Mouse (Mus musculus): ENCODE results near the gene Pigk. TPM values are rescaled to one million over a fixed set of nuclear protein-coding genes. Genes with fewer than 3 reads are reported as not detected.

Pigk gene
- total RNA-seq, 2 experiments from 2014 or later, result 26.8 to 27.9 TPM

DNA sequence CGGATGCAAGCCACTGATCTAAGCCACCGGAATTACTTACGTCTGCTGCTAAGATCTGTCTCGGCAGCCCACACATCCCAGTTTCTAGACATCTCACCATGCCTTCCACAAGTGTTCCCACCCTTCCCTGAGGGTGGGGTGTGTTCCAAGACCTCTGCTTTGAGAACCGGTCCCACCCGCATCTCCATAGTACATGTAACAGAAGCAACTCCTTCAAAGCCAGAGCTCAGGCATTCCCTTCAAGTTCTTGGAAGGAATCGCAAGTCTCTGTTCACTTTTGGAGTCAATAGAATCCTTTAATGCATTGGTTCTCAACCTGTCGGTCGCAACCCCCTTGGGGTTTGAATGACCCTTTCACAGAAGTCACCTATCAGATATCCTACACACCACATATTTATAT is 185.0 kb downstream of the Pigk start:
- DNase-seq, result no peak

DNA sequence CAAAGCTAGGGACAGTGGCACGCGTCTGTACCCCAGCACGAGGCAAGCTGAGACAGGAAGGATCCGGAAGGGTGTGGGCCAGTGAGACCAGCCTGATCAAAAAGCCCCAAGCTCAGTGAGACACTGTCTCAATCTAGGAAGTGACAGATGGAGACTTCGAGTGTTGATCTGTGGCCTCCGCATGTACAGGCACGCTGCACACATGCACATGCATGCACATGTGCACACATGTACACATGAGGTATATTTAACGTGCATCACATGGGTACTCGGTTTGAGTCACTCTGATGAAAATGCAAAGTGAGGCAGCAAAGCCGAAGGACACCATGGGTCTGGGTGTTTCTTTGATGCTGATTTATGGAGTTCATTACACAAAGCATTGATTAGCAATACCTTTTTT is 191.1 kb downstream of the Pigk start:
- no peak for DNase-seq

DNA sequence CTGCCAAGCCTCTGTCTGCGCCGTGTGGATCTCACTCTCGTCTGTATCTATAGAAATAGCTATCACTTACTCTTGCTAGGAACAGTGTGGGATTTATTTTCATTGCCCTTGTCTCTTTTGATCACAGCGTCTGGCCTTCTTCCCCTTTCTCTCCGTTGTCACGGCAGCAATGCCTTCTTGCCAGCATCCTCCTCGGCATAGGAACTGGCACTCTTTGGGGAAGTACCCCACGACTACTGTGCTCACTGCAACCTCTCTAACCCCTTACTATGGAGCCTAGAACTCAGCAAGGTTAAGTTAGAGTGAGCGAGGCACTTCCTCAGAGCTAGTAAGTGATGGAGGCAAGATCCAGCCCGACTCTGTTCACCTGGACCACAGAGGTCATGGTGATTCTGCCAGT is 191.9 kb downstream of the Pigk start:
- DNase-seq, result no peak

DNA sequence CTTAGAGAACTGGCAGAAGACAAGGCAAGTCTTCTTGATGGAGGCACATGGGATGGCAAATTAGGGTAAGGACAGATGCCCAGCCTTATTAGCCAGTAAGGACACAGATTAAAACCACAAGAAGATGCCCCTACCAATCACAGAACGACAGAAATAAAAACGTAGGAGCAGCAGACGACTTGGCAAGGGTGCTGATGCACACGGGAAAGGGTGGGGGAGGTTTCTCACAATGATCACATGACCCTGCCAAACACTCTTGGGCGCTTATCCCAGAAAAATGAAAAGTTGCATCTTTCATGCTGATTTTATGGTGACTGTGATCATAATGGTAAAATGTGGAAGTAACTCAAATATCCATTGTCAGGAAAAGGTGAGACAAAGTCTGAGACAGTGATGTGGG is 193.2 kb downstream of the Pigk start:
- DNase-seq, result no peak

DNA sequence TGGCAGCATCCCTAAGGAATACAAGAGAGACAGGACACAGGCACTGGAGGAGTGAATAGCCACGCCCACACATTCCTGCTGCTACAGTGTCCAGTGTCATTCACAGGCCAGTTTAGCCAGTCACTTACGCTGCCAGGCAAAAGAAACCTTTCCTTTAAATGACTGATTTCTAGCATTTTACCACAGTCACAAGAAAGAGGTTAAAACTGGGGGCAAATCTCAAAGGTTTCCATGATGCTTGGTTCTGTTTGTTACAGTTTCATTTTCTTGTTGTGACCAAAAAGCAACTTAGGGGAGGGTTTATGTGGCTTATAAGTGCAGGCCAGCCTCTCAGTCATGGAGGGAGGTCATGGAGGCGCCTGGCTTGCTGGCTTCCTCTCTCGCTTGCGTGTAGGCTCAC is 193.8 kb downstream of the Pigk start:
- no peak for DNase-seq

DNA sequence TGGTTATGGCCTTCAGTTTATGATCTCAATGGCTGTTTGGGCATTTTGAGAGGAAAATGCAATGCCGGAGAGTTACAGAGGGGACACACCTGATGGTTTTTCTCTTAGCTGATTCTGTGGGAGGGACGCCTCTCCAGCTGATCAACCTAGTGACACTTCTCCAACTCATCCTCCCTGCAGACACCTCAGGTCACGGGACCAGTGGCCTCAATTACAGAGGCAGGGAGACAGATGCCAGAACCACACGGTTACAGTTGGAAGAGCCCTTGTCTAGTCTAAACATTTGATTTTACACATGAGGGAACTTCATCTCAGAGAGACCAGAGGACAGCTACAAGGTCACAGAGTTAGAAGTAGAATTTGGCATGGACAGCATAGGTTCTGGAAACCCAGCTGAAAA is 197.7 kb downstream of the Pigk start:
- no peak for DNase-seq

DNA sequence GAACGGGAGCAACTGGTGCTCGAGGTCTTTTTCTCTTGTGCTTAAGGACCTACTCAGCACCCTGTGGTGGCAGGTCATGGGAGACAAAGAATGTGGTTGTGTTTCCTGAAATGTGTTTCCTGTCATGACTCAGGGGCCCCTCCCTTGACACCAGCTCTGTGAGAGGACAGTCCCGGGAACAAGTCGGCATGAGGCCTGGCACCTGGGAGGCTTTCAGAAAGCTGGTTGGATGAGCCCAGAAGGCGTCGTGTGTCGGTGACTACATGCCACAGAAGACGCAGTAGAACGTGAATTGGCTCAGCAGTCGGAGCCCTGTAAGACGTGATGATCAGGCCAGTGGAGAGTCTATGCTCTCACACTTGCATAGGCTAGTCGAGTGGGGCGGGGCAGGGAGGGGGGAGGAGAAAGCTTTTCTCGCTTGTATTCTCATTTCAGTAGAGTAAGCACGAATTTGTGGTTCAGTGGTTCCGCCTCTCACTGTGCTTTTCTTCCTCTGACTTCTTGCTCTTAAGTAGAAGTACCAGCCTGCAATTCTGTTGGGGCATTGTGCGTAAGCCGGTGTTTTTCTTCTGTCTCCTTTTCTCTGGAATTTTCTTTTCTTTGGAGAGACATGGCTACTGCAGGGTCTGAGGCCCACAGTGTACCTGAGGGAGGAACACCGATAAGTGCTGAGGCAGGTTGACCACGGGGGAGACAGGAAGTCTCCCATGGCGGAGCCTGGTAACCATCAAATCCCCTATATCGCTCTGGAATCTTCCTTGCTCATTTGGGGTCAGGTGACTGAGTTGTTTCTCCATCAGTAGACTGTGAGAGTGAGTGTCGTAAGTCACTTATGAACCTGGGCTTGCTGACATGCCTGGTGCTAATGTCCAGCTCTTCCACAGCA is 198.6 kb downstream of the Pigk start:
- DNase-seq, result no peak

DNA sequence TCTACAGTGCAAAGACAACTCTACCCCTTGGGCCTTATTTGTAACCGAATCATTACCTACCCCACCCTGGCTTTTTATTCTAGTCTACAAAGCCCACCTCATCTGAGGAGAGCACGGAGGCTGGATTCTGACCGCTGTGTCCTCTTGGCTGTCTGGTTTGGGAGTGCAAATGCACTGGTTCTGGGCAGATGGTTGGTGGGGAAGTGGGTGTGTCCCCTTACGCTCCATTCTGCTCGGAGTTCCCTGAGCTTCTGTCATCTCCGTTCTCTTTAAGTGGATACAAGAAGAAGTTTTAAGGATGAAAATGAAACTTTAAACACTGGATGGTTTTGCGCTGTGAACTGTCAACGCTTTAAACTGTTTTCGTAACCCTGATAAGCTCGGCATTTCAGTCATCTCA is 199.2 kb downstream of the Pigk start:
- DNase-seq, result no peak

DNA sequence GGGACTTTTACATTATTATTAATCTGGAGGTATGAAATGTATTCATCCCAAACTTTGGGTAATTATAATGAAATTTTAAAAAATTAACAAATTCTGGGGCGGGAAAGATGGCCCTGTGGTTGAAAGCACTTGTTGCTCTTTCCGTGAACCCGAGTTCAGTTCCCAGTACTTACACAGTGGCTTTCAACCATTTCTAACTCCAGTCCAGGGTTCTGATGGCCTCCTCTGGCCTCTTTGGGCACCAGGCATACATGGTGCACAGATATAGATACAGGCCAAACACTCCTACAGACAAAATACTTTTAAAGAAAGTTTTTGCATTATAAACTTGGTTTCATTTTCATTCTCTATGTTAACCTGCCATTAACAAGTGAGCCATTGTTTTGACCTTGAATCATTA is 199.7 kb downstream of the Pigk start:
- DNase-seq, result no peak

DNA sequence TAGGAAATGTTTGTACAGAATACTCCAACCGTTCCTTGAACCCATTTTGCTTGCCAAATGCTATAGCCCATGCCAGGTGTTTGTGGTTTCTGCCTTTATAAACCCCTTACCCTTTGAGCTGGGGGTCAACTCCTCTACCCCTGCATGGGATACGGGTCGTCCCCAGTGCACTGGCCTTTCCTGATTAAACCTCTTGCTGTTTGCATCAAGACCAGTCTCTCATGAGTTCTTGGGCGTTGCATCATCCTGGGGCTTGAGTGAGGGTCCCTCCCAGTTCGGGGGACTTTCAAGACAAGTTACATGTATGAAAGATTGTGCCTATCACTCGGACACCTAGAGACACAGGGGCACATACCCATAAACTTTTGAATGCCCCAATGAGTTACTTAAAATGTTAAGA is 200.5 kb downstream of the Pigk start:
- no peak for DNase-seq

DNA sequence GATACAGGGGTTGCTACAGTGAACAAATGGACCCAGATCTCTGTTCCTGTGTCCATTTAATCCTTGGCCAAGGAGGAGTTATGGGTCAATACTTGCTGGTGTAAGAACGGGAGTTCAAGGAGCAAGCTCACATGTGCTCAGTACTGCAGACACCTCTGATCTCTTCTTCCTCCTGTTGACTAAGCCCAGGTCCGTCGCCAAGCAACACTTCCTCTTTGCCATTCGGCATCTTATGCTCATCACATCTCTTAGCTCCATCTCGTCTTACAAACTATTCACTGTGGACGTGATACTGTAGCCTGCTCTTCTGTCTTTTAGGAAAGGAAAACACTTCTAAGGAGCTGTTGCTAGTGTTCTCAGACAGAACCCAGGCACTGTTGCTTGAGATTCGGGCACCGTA is 203.7 kb downstream of the Pigk start:
- no peak for DNase-seq

DNA sequence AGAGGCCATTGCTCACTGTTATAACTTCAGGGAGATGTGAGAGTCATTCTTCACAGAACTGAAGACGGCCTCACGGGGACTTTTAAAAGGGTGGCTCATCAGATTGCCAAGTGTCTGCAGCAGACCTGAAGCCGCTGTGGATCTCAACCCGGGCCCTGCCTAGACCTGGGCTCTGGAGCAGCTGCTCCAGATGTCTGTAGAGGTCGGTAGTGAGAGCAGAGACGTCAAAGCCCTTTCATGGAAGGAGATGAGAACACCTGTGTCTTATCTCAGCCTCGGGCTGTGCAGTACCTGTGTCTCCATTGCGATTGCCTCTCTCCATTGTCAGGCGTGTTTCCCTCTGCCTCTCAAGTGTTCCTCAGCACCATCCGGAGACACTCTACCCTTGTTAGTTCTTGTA is 205.2 kb downstream of the Pigk start:
- no peak for DNase-seq

DNA sequence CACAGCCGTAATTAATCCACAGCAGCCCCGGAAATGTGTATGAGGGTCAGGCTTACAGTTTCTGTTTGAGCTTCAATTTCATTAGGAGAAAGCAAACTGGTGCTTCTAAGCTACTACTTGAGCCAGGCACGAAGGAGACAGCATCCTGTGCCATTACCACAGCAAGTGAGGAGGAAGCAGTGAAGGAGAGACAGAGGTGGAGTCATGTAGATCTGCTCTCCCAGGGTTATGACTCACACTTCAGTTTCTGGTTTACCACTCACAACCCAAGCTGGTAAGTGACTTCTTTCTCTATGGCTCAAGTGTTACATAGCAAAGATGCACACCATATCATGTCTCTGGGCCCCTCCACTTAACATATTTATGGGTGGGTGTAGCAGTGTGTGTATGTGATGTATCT is 206.5 kb downstream of the Pigk start:
- DNase-seq, result no peak

DNA sequence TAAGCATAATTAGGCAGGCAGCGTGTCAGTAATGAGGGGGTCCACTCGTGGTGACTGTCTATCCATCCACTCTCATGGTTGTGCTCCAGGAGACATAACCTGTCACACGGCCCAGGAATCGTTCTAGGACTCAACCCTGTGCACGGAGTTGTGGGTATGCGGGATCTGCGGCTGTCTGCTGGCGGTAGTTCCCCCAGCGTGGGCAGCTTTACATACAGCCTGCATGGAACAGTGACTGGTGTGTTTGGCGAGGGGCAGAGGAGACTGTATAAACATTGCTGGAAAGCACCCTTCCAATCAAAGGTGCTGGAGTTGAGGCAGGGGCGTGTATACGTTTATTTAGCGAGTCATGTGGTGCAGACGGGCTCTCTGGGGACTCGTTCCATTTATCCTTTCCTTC is 209.6 kb downstream of the Pigk start:
- no peak for DNase-seq

DNA sequence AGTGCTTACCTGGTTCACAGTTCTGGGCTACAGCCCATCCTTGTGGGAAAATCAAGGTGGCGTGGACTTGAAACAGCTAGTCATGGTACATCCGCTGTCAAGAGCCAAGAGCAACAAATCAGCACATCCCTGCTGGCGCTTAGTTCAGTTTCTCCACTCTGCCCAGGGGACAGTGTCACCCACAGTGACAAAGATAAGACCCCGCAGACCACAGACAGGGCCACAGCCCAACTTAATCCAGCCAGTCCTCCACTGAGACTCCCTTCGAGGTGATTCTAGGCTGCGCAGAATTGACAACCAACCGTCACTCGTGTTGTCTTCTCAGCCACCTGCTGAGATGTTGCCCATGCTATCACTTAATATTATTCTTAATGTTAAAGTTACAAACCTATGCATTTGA is 211.5 kb downstream of the Pigk start:
- no peak for DNase-seq

DNA sequence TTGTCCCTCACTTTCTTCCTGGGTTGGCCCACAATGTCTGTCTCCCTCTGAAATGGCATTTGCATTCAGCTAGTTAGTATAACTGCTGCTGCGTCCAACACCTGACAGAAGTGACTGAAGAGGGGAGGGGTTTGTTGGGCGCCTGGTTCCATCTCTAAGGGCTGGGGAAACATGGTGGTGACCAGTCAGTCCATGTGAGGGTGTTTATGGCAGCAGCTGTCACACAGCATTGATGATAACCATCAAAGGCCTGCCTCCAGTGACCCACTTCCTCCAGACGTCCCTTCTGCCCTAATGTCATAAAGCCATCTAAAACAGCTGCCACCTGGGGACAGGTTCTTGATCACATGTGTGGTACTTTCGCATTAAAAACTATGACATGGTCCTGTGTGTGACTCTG is 212.3 kb downstream of the Pigk start:
- DNase-seq, result no peak

DNA sequence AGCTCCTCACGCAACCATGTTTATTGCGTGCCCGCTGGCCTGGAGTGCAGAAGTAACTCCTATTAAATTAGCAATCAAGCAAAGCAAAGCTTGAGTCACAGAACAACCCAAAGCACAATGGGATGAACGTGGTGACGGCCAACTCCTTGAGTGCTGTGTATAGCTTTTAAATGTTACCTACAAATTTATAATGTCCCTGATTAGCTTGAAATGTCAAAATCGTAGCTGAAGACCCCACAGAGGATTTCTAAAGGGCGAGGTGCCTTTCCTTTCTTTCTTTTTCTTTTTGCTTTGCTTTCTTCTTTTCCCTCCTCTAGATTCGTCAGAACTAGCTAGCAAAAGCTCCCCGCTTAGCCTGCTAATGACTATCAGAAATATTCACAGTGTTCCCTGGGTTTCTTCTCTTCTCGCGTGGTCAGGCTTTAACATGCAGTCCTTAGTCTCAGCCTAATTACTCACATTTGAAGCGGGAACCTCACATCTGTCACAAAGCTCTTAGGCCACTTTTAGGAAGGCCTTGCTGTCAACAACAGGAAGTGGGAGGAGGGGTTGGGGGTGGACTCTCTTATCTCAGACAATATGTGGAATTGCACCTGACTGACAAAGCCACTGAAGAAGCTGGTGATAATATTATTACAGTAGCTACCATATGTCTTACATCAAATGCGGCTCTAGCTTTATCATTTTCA is 214.5 kb downstream of the Pigk start:
- no peak for DNase-seq

DNA sequence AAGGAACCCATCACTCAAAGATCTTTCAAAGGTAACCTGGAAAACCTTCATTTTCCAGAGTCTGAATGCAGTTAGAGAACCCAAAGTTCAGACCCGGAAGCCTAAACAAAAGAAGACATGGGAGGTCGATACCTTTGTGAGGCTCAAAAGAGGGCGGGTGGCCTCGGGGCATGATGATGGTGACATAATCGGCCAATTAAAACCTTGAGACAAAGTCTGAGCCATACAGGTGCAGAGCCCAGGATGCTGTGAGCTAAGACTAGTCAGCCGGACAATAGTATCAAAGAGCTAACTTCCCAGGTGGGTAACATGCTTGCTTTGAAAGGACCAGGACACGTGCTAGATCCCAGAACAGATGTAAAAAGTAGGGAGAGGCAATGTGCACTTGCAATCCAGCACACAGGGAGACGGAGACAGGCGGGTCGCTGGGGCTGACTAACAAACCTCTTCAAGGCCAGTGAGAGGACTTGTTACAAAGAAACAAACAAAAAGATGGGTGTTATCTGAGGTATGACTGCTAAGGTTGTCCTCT is 215.4 kb downstream of the Pigk start:
- no peak for DNase-seq

DNA sequence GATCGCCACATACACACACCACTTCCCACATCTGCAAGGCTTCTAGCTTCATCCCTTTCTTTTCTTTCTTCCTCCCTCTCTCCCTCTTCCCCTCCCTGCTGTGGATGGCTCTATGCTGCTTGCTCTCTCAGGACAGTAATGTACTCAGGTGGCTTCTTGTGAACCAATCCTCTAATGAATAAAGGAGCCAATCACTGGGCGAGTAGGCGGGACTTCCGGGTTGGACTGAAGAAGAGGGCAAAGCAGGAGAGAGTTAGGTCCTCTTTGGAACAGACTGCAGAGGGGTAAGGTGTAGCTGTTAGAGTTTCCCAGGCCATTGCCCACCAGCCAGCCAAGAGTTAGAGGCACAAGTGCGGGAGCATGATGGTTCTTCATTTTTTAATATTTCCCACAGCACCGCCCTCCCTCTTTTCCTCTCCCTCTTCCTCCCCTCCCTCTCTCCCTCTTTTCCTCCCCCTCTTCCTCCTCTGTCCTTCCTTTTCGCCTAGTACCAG is 215.9 kb downstream of the Pigk start:
- no peak for DNase-seq

DNA sequence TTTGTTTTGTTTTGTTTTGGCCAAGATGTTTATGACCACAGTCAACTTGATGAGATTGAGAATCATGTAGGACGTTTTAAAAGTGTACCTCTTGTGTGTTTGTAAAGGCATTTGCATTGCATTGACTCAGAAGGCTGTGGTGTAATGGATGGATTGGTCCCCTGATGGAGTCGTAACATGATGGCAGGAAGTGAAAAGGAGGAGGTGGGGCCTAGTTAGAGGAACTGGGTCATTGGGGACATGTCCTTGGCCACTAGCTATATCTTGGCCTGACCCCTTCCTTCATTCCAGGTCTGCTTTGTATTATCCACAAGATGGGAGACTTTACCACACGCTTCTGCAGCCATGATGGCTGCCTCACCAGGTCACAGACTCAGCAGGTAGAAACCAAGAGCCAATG is 217.5 kb downstream of the Pigk start:
- DNase-seq, result no peak

DNA sequence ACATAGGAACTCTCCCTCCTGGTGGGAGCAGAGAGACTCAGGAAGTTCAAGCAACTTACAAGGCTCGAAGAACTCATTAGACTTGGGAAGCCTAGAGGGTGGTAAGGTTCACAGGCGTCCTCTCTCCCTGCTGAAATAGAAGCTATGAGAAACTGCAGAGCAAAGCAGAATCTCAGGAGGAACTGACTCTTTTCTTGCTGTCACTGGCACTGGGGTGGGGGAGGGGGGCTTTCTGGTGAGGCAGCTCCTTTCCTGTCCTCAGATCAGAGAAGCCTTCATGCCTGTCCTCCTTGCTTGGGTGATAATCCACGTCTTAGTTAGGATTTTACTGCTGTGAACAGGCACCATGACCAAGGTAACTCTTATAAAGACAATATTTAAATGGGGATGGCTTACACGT is 218.2 kb downstream of the Pigk start:
- no peak for DNase-seq

DNA sequence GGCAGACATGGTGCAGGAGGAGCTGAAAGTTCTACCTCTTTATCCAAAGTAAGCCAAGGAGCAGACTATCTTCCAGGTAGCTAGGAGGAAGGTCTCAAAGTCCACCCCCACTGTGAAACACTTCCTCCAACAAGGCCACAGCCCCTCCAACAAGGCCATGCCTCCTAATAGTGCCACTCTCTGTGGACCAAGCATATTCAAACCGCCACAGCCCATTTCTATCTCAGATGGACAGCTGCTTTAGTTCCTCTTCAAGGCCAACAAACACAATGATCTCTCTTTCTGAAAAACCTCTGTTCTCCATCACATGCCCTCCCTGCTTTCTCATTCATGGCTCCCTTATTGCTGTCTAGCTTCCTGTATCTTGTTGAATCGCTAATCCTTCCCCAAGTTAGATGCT is 218.6 kb downstream of the Pigk start:
- no peak for DNase-seq

DNA sequence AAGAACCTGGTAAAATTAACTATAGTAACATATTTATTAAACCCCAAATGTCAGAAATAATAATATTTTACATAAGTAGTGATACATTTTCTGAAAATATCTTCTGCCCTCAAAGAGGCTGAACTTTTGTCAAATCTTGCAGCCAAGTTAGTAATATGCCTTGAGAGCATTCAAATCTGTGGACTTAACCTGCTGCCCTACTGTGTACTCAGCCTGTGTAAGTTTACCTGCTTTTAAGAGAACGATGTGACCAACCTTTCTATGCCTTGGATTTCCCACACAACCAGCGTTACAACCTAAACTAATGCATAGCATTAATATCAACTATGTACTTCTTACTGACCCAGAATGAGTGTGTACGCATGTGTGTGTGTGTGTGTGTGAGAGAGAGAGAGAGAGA is 219.8 kb downstream of the Pigk start:
- no peak for DNase-seq

DNA sequence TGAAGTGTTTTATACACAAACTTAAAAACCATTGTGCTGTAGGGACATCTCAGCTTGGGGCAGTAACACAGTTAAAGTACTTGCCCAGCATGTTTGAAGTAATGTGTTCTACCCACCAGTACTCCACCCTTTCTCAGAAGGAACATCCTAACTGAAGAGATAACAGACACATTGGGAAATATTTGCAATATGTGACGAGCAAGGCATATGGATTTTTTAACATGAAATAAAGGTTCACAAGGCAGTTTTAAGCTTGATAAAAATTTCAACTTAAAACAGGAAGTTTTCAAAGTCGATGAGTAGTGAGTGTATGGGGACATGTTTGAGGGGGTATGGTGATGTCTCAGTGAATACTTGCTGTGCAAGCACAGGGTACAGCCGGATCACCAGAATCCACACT is 222.4 kb downstream of the Pigk start:
- DNase-seq, result no peak
